Mouse (Mus musculus) embryonic facial prominence, embryonic 11.5 days (tissue): ENCODE measurements at regions not wholly inside any gene's neighbourhood (a gene's known extent, or its start where the extent isn't known, plus 50 kb on each side); places are given as distances from the start of the nearest gene placed in this dataset.

Experiments
- ATAC-seq: fragments of 200-750 bp; cut with Nextera tagmentation; replicated peaks from 2 replicates; pipeline ENCODE4 v1.8.0; 2017; ENCODE audit warnings: low read depth; ENCODE audit not compliant: insufficient number of reproducible peaks, low FRiP score, low TSS enrichment
- DNase-seq: peaks from one replicate; pipeline ENCODE4 v3.0.0-alpha.2; 2015; ENCODE audit warnings: low spot score
- H3K27ac ChIP-seq: fragments of 300-500 bp; sonication (generic); replicated peaks from 2 replicates; pipeline ENCODE4 v1.5.1; 2014; ENCODE audit warnings: mild to moderate bottlenecking, low read depth, low read length, control low read depth
- H3K27me3 ChIP-seq: fragments of 300-500 bp; sonication (generic); 2 replicates; pipeline ENCODE4 v1.6.1; 2014; ENCODE audit warnings: mild to moderate bottlenecking, low read length, moderate library complexity, mixed read lengths; ENCODE audit not compliant: control insufficient read depth, insufficient read depth
- H3K36me3 ChIP-seq: fragments of 300-500 bp; sonication (generic); replicated peaks from 2 replicates; pipeline ENCODE4 v1.6.1; 2014; ENCODE audit warnings: low read depth, mild to moderate bottlenecking, low read length, moderate library complexity, mixed read lengths; ENCODE audit not compliant: control insufficient read depth, insufficient read depth
- H3K4me1 ChIP-seq: fragments of 300-500 bp; sonication (generic); 2 replicates; pipeline ENCODE4 v1.6.1; 2014; ENCODE audit warnings: low read length, mixed read lengths; ENCODE audit not compliant: control insufficient read depth, insufficient read depth
- H3K4me2 ChIP-seq: fragments of 300-500 bp; sonication (generic); 2 replicates; pipeline ENCODE4 v1.6.1; 2014; ENCODE audit warnings: low read depth, mild to moderate bottlenecking, control low read depth, low read length, moderate library complexity
- H3K4me3 ChIP-seq: fragments of 300-500 bp; sonication (generic); 2 replicates; pipeline ENCODE4 v1.5.1; 2014; ENCODE audit warnings: low read depth, low read length, control low read depth
- H3K9ac ChIP-seq: fragments of 300-500 bp; sonication (generic); replicated peaks from 2 replicates; pipeline ENCODE4 v1.6.1; 2014; ENCODE audit warnings: mild to moderate bottlenecking, control low read depth, low read length
- H3K9me3 ChIP-seq: fragments of 300-500 bp; sonication (generic); replicated peaks from 2 replicates; pipeline ENCODE4 v1.6.1; 2016; ENCODE audit warnings: mild to moderate bottlenecking, low read length, inconsistent platforms, mixed read lengths; ENCODE audit not compliant: control insufficient read depth
- WGBS: fragments of 180-500 bp; shearing (Covaris S2); extraction: QIAGEN DNeasy Blood & Tissue Kit; methylation state at CpG from one replicate; pipeline ENCODE4 v1.1.7; 2014; 5-methylcytosine and 5-hydroxymethylcytosine counted together

GRCm38 (mm10) chr14:76673671-76674331, 117.1 kb upstream of the Serp2 start:
- no peaks in the 10 kb centered on the region for H3K36me3 ChIP-seq
- ATAC-seq: no peak

GRCm38 (mm10) chr14:76672899-76673298, 116.2 kb upstream of the Serp2 start:
- no peak overlapping the region for H3K27ac ChIP-seq

More at GRCm38 (mm10) chr14:76673671-76674331, 117.1 kb upstream of the Serp2 start:
- H3K27me3 ChIP-seq: no peaks in the 10 kb centered on the region
- no peak for DNase-seq
- H3K27ac ChIP-seq: no peak overlapping the region
- H3K9ac ChIP-seq: no peak overlapping the region
- H3K4me1 ChIP-seq: no peaks in the 10 kb centered on the region
- no peak overlapping the region for H3K4me2 ChIP-seq
- H3K4me3 ChIP-seq: no peak overlapping the region
- H3K9me3 ChIP-seq: no peaks in the 10 kb centered on the region
- WGBS: 81% methylated on average over 11 of the region's 11 CpGs

GRCm38 (mm10) chr14:76672442-76672841, 115.8 kb upstream of the Serp2 start:
- DNase-seq: no peak
- H3K9me3 ChIP-seq: no peaks in the 10 kb centered on the region
- no peak for ATAC-seq
- H3K27ac ChIP-seq: no peak overlapping the region
- no peaks in the 10 kb centered on the region for H3K27me3 ChIP-seq
- 72% methylated on average over 2 of the region's 2 CpGs for WGBS
- no peak overlapping the region for H3K9ac ChIP-seq
- no peak overlapping the region for H3K4me3 ChIP-seq
- H3K36me3 ChIP-seq: no peaks in the 10 kb centered on the region
- no peak overlapping the region for H3K4me2 ChIP-seq
- H3K4me1 ChIP-seq: no peaks in the 10 kb centered on the region

More at GRCm38 (mm10) chr14:76672899-76673298, 116.2 kb upstream of the Serp2 start:
- Histone ChIP-seq H3K27me3 (no peaks in the 10 kb centered on the region), H3K4me3 (no peak overlapping the region), H3K9ac (no peak overlapping the region), H3K4me2 (no peak overlapping the region), H3K36me3 (no peaks in the 10 kb centered on the region), H3K9me3 (no peaks in the 10 kb centered on the region), H3K4me1 (no peaks in the 10 kb centered on the region)
- DNase-seq (no peak), ATAC-seq (no peak)
- 71% methylated on average over 6 of the region's 6 CpGs for WGBS

- Histone ChIP-seq H3K27ac (no peak overlapping the region), H3K4me1 (no peaks in the 10 kb centered on the region), H3K4me2 (no peak overlapping the region), H3K4me3 (no peak overlapping the region), H3K36me3 (no peaks in the 10 kb centered on the region), H3K27me3 (no peaks in the 10 kb centered on the region), H3K9ac (no peak overlapping the region), H3K9me3 (no peaks in the 10 kb centered on the region)
- DNase-seq (no peak), ATAC-seq (no peak)
- WGBS: 93% methylated on average over 4 of the region's 4 CpGs
Observed at GRCm38 (mm10) chr14:76671023-76671422, 114.3 kb upstream of the Serp2 start.

GRCm38 (mm10) chr14:76665754-76666371, 109.2 kb upstream of the Serp2 start:
- no peak for DNase-seq
- Histone ChIP-seq H3K4me3 (no peak overlapping the region), H3K4me1 (no peaks in the 10 kb centered on the region), H3K9ac (no peak overlapping the region), H3K36me3 (no peaks in the 10 kb centered on the region), H3K27me3 (no peaks in the 10 kb centered on the region), H3K27ac (no peak overlapping the region), H3K4me2 (no peak overlapping the region), H3K9me3 (no peaks in the 10 kb centered on the region)
- 81% methylated on average over 11 of the region's 12 CpGs for WGBS
- ATAC-seq: no peak

- no peaks in the 10 kb centered on the region for H3K27me3 ChIP-seq
- H3K36me3 ChIP-seq: no peaks in the 10 kb centered on the region
- no peak for DNase-seq
- 84% methylated on average over 11 of the region's 11 CpGs for WGBS
- no peaks in the 10 kb centered on the region for H3K4me1 ChIP-seq
- no peak overlapping the region for H3K27ac ChIP-seq
- no peak for ATAC-seq
- H3K9me3 ChIP-seq: no peaks in the 10 kb centered on the region
- H3K9ac ChIP-seq: no peak overlapping the region
- H3K4me2 ChIP-seq: no peak overlapping the region
- H3K4me3 ChIP-seq: no peak overlapping the region
Observed at GRCm38 (mm10) chr14:76664586-76665508, 108.2 kb upstream of the Serp2 start.

- no peak overlapping the region for H3K4me3 ChIP-seq
- H3K27me3 ChIP-seq: no peaks in the 10 kb centered on the region
- 93% methylated on average over 2 of the region's 2 CpGs for WGBS
- H3K27ac ChIP-seq: no peak overlapping the region
- no peaks in the 10 kb centered on the region for H3K36me3 ChIP-seq
- H3K4me1 ChIP-seq: no peaks in the 10 kb centered on the region
- no peak overlapping the region for H3K9ac ChIP-seq
- DNase-seq (no peak), ATAC-seq (no peak)
- H3K9me3 ChIP-seq: no peaks in the 10 kb centered on the region
- no peak overlapping the region for H3K4me2 ChIP-seq
Observed at GRCm38 (mm10) chr14:76663816-76664215, 107.1 kb upstream of the Serp2 start.

GRCm38 (mm10) chr14:76662871-76663270, 106.2 kb upstream of the Serp2 start:
- Histone ChIP-seq H3K4me1 (peaks cover 2% of the 10 kb centered on the region), H3K4me2 (no peak overlapping the region), H3K36me3 (no peaks in the 10 kb centered on the region), H3K27me3 (no peaks in the 10 kb centered on the region), H3K27ac (no peak overlapping the region), H3K4me3 (no peak overlapping the region), H3K9ac (no peak overlapping the region), H3K9me3 (no peaks in the 10 kb centered on the region)
- 82% methylated on average over 7 of the region's 7 CpGs for WGBS
- ATAC-seq (no peak), DNase-seq (no peak)
